In genomic region chr10:127196392-127196791, GRCm38 (mm10) we compare ENCODE assay signal across 8 mouse cellular contexts. TPM values are rescaled to one million over a fixed set of nuclear protein-coding genes. Genes with fewer than 3 reads are reported as not detected.
DNase-seq lines count a peak whose midpoint lies in the region; ATAC-seq and TF ChIP-seq lines count a peak whose summit lies in the region.

No protein-coding gene starts in this region.

- peak overlapping the region; percentile 95 for H3K27ac ChIP-seq in embryonic facial prominence, embryonic 12.5 days
- peak overlapping the region; percentile 89 for H3K27ac ChIP-seq in liver, postnatal 0 days (ENCODE audit: low read depth)

- H3K9ac ChIP-seq in embryonic facial prominence, embryonic 12.5 days, result peak overlapping the region; percentile 95
- H3K9ac ChIP-seq in liver, postnatal 0 days (replicated peaks), result peak overlapping the region; percentile 95; the same call in 1 of the 2 replicates

- H3K4me3 ChIP-seq in embryonic facial prominence, embryonic 12.5 days, result peak overlapping the region; percentile 88
- H3K4me3 ChIP-seq in liver, postnatal 0 days (ENCODE audit: low read depth, low read length), result no peak overlapping the region

- ATAC-seq in embryonic facial prominence, embryonic 12.5 days (ENCODE audit: insufficient number of reproducible peaks, insufficient read depth, low FRiP score, low TSS enrichment), result peak; percentile 62
- no peak for ATAC-seq in liver, postnatal 0 days

- peaks cover 29% of the 10 kb centered on the region for H3K4me1 ChIP-seq in embryonic facial prominence, embryonic 12.5 days
- H3K4me1 ChIP-seq in liver, postnatal 0 days (ENCODE audit: insufficient read depth), result peaks cover 19% of the 10 kb centered on the region

- TF ChIP-seq EP300 in liver, postnatal 0 days (IDR thresholded peaks at IDR 0.05; ENCODE audit: low read depth), result no peak

- peaks cover 37% of the 10 kb centered on the region for H3K36me3 ChIP-seq in embryonic facial prominence, embryonic 12.5 days
- H3K36me3 ChIP-seq in liver, postnatal 0 days (replicated peaks; ENCODE audit: insufficient read depth, low read length), result peaks cover 33% of the 10 kb centered on the region

- WGBS in embryonic facial prominence, embryonic 12.5 days, result 4% methylated on average over 5 of the region's 5 CpGs
- 50% methylated on average over 5 of the region's 5 CpGs for WGBS in liver, postnatal 0 days (ENCODE audit: insufficient replicate concordance)

- peak overlapping the region; percentile 87 for H3K4me2 ChIP-seq in embryonic facial prominence, embryonic 12.5 days (replicated peaks)
- H3K4me2 ChIP-seq in liver, postnatal 0 days (ENCODE audit: low read depth, low read length), result peak overlapping the region; percentile 99

- no peak for TF ChIP-seq CTCF in liver, postnatal 0 days (IDR thresholded peaks at IDR 0.05; ENCODE audit: low read depth)

- peak; percentile 26 for DNase-seq in urinary bladder, postnatal 25 days (ENCODE audit: low spot score)
- DNase-seq in urinary bladder, adult 2 months (ENCODE audit: low spot score), result no peak
- DNase-seq in heart, adult 9 months (ENCODE audit: low spot score in 2 of 2), result peak; percentile 85 to 91
- DNase-seq in kidney, adult 8-10 months, result peak; percentile 70 to 78
- DNase-seq in liver, postnatal 0 days, result no peak
- peak; percentile 60 for DNase-seq in retina, embryonic 14.5 days (ENCODE audit: low spot score)
- no peak for DNase-seq in thymus, postnatal 25 days

- H3K9me3 ChIP-seq in embryonic facial prominence, embryonic 12.5 days, result no peaks in the 10 kb centered on the region
- H3K9me3 ChIP-seq in liver, postnatal 0 days (ENCODE audit: low read length), result no peaks in the 10 kb centered on the region

- H3K27me3 ChIP-seq in embryonic facial prominence, embryonic 12.5 days, result no peaks in the 10 kb centered on the region
- no peaks in the 10 kb centered on the region for H3K27me3 ChIP-seq in liver, postnatal 0 days (ENCODE audit: insufficient read depth, low read length)

RNA-seq across cellular contexts. Expression of gene Dtx3, which starts 0.9 kb away (rescaled TPM):
- polyA plus RNA-seq in urinary bladder, adult 2 months (2012; rRNA removed), result 193 and 272 TPM in 2 replicates
- polyA plus RNA-seq in embryonic facial prominence, embryonic 12.5 days (2016; fragmentation: Nextera tagmentation; extraction: Ambion mirVana), result 172 and 173 TPM in 2 replicates
- polyA plus RNA-seq in liver, postnatal 0 days (2015; fragmentation: Nextera tagmentation; extraction: Ambion mirVana), result 8.8 and 8.9 TPM in 2 replicates

RNA-seq across cellular contexts. Expression of gene Arhgef25, which starts 6.5 kb away (rescaled TPM):
- 178 and 188 TPM in 2 replicates for polyA plus RNA-seq in urinary bladder, adult 2 months (2012; rRNA removed)
- polyA plus RNA-seq in embryonic facial prominence, embryonic 12.5 days (2016; fragmentation: Nextera tagmentation; extraction: Ambion mirVana), result 85.0 and 96.5 TPM in 2 replicates
- polyA plus RNA-seq in liver, postnatal 0 days (2015; fragmentation: Nextera tagmentation; extraction: Ambion mirVana), result 1.9 and 2.6 TPM in 2 replicates

RNA-seq across cellular contexts. Expression of gene Pip4k2c, which starts 15.0 kb away (rescaled TPM):
- polyA plus RNA-seq in urinary bladder, adult 2 months (2012; rRNA removed), result 47.7 and 48.4 TPM in 2 replicates
- 29.0 and 30.5 TPM in 2 replicates for polyA plus RNA-seq in embryonic facial prominence, embryonic 12.5 days (2016; fragmentation: Nextera tagmentation; extraction: Ambion mirVana)
- polyA plus RNA-seq in liver, postnatal 0 days (2015; fragmentation: Nextera tagmentation; extraction: Ambion mirVana), result 14.7 and 17.7 TPM in 2 replicates

RNA-seq across cellular contexts. Expression of gene Slc26a10, which starts 15.9 kb away (rescaled TPM):
- 0.72 and 1.5 TPM in 2 replicates for polyA plus RNA-seq in urinary bladder, adult 2 months (2012; rRNA removed)
- polyA plus RNA-seq in embryonic facial prominence, embryonic 12.5 days (2016; fragmentation: Nextera tagmentation; extraction: Ambion mirVana), result 1.9 and 3.0 TPM in 2 replicates
- 2.0 TPM in 2 replicates for polyA plus RNA-seq in liver, postnatal 0 days (2015; fragmentation: Nextera tagmentation; extraction: Ambion mirVana)

RNA-seq across cellular contexts. Expression of gene B4galnt1, which starts 31.4 kb away (rescaled TPM):
- polyA plus RNA-seq in urinary bladder, adult 2 months (2012; rRNA removed), result 6.2 and 7.9 TPM in 2 replicates
- polyA plus RNA-seq in embryonic facial prominence, embryonic 12.5 days (2016; fragmentation: Nextera tagmentation; extraction: Ambion mirVana), result 4.6 and 6.2 TPM in 2 replicates
- polyA plus RNA-seq in liver, postnatal 0 days (2015; fragmentation: Nextera tagmentation; extraction: Ambion mirVana), result 27.2 and 32.2 TPM in 2 replicates

Comparison
In these comparisons a context has a peak if more than half of its experiments do, and no peak if none do; other contexts are left out.
1. DNase-seq: peak in urinary bladder, postnatal 25 days (single experiment), heart, adult 9 months (2 of 2), kidney, adult 8-10 months (2 of 2) and retina, embryonic 14.5 days (single experiment); none in urinary bladder, adult 2 months (single experiment), liver, postnatal 0 days (single experiment) and thymus, postnatal 25 days (single experiment).
2. RNA of gene Dtx3, which starts 0.9 kb away (polyA plus RNA-seq): 193 to 272 TPM in urinary bladder, adult 2 months and 172 to 173 TPM in embryonic facial prominence, embryonic 12.5 days; 8.8 to 8.9 TPM in liver, postnatal 0 days; every median in the first group is over 10 times any median in the second.
3. RNA of gene Arhgef25, which starts 6.5 kb away (polyA plus RNA-seq): 178 to 188 TPM in urinary bladder, adult 2 months and 85.0 to 96.5 TPM in embryonic facial prominence, embryonic 12.5 days; 1.9 to 2.6 TPM in liver, postnatal 0 days; every median in the first group is over 10 times any median in the second.